Mouse (Mus musculus) adrenal gland, postnatal 4 days (tissue): ENCODE measurements around the gene Plxnb3. TPM values are rescaled to one million over a fixed set of nuclear protein-coding genes. Genes with fewer than 3 reads are reported as not detected.
"Not testable (repeated sequence)": the region's sequence is repeated elsewhere in the genome, so short reads cannot be mapped to it uniquely, and the experiment has no call there.

Source experiments
- DNase-seq, 2 experiments: peaks; one replicate each; pipeline ENCODE4 v3.0.0; 2021 to 2022; ENCODE audit warnings: low spot score in 2 of 2, mixed read lengths in 2 of 2
- long read RNA-seq, 2 experiments: library from polyadenylated mRNA; stranded (forward); transcript quantifications; one replicate each; pipeline ENCODE4 v2.0.0; 2021
- total RNA-seq, 2 experiments: library from RNA; stranded (reverse); gene quantifications; 2 replicates each; pipeline ENCODE4 v1.2.3; 2021

The Plxnb3 gene
- total RNA-seq: 1 to 10 TPM; 2.2 to 2.6 TPM
- long read RNA-seq, experiment 1, partial matches to known transcripts: 0 of 1 reads
- long read RNA-seq, experiment 1, other reads (novel, unspliced or antisense): 1 of 1 reads
- long read RNA-seq, experiment 2, partial matches to known transcripts: 2 of 2 reads
- long read RNA-seq, experiment 2, other reads (novel, unspliced or antisense): 0 of 2 reads

GRCm38 (mm10) chrX:73756334-73757140 is at the start of gene Plxnb3:
TSS of gene Plxnb3 (plus strand) at chrX:73757090.
- DNase-seq: no peak

- peak in 1 of 2 experiments; percentile 10 for DNase-seq
These were observed 41.3 kb upstream of the Plxnb3 start for GRCm38 (mm10) chrX:73715476-73716108.

- DNase-seq: peak; percentile 74 to 86
These were observed 40.7 kb upstream of the Plxnb3 start, which contains the start of the genes Bcap31 and Abcd1 for GRCm38 (mm10) chrX:73716109-73716661. TSS of gene Bcap31 (minus strand) at chrX:73716175. TSS of gene Abcd1 (plus strand) at chrX:73716597.

- no peak for DNase-seq
These were observed 40.0 kb upstream of the Plxnb3 start for GRCm38 (mm10) chrX:73716709-73717545.

GRCm38 (mm10) chrX:73717667-73718066 is 39.2 kb upstream of the Plxnb3 start:
- no peak for DNase-seq

- no peak for DNase-seq
These were observed 38.6 kb upstream of the Plxnb3 start for GRCm38 (mm10) chrX:73718271-73718670.

- peak; percentile 24 for DNase-seq
These were observed 38.1 kb upstream of the Plxnb3 start for GRCm38 (mm10) chrX:73718686-73719362.

GRCm38 (mm10) chrX:73730908-73731307 is 26.0 kb upstream of the Plxnb3 start:
- no peak for DNase-seq

GRCm38 (mm10) chrX:73738155-73738554 is 18.7 kb upstream of the Plxnb3 start:
- no peak for DNase-seq

GRCm38 (mm10) chrX:73739151-73739550 is 17.7 kb upstream of the Plxnb3 start:
- no peak for DNase-seq

- DNase-seq: not testable (repeated sequence)
These were observed 17.0 kb upstream of the Plxnb3 start for GRCm38 (mm10) chrX:73739841-73740240.

GRCm38 (mm10) chrX:73744774-73745481 is 12.0 kb upstream of the Plxnb3 start:
- DNase-seq: no peak

- no peak for DNase-seq
These were observed 7.9 kb upstream of the Plxnb3 start for GRCm38 (mm10) chrX:73748977-73749376.

- DNase-seq: no peak
These were observed 1.9 kb downstream of the Plxnb3 start for GRCm38 (mm10) chrX:73758611-73759290.

- DNase-seq: peak in 1 of 2 experiments; percentile 25
These were observed 8.4 kb downstream of the Plxnb3 start for GRCm38 (mm10) chrX:73765311-73765710.

GRCm38 (mm10) chrX:73767267-73767666 is 10.4 kb downstream of the Plxnb3 start:
- DNase-seq: no peak

GRCm38 (mm10) chrX:73774168-73774760 is 17.4 kb downstream of the Plxnb3 start, which contains the start of gene Srpk3:
TSS of gene Srpk3 (plus strand) at chrX:73774405.
- DNase-seq: no peak

- no peak for DNase-seq
These were observed 18.1 kb downstream of the Plxnb3 start for GRCm38 (mm10) chrX:73774802-73775483.
